Mouse (Mus musculus): ENCODE measurements around the gene 4921517D22Rik.

- TF ChIP-seq POLR2A (IDR thresholded peaks at IDR 0.05; ENCODE audit: control insufficient read depth, extremely low read depth, insufficient read depth, low read length, poor library complexity), result no peak
- no peak for TF ChIP-seq CTCF (IDR thresholded peaks at IDR 0.05; ENCODE audit: borderline replicate concordance, control insufficient read depth, extremely low read depth, insufficient read depth, low read length, poor library complexity)
Observed at GRCm38 (mm10) chr13:59639368-59640177, 54.3 kb downstream of the 4921517D22Rik start.

Measured in thymus, adult 2 months (tissue).